Mouse (Mus musculus) lung, embryonic 16.5 days (tissue): ENCODE data around the gene Itga4. TPM values are rescaled to one million over a fixed set of nuclear protein-coding genes. Genes with fewer than 3 reads are reported as not detected.
A peak's percentile ranks its signal among the peaks of the same experiment; 100 is the strongest.

Experiments used
- ATAC-seq: fragments of 200-750 bp; cut with Nextera tagmentation; 2 replicates; pipeline ENCODE4 v1.8.0; 2017; ENCODE audit warnings: low read depth, mild to moderate bottlenecking, moderate library complexity
- H3K27ac ChIP-seq: fragments of 300-500 bp; sonication (generic); 2 replicates; pipeline ENCODE4 v1.5.1; 2014; ENCODE audit warnings: mild to moderate bottlenecking, control low read depth, low read length
- H3K27me3 ChIP-seq: fragments of 300-500 bp; sonication (generic); 2 replicates; pipeline ENCODE4 v1.6.1; 2014; ENCODE audit warnings: low read depth, low read length, mixed read lengths; ENCODE audit not compliant: control insufficient read depth, insufficient read depth
- H3K36me3 ChIP-seq: fragments of 300-500 bp; sonication (generic); 2 replicates; pipeline ENCODE4 v1.6.1; 2014; ENCODE audit warnings: low read length; ENCODE audit not compliant: control insufficient read depth, insufficient read depth
- H3K4me1 ChIP-seq: fragments of 300-500 bp; sonication (generic); replicated peaks from 2 replicates; pipeline ENCODE4 v1.6.1; 2014; ENCODE audit warnings: low read length, mixed read lengths; ENCODE audit not compliant: control insufficient read depth, insufficient read depth
- H3K4me2 ChIP-seq: fragments of 300-500 bp; sonication (generic); 2 replicates; pipeline ENCODE4 v1.6.1; 2014; ENCODE audit warnings: low read depth, low read length, control low read depth
- H3K4me3 ChIP-seq: fragments of 300-500 bp; sonication (generic); 2 replicates; pipeline ENCODE4 v1.5.1; 2014; ENCODE audit warnings: mild to moderate bottlenecking, low read length, control low read depth
- H3K9ac ChIP-seq: fragments of 300-500 bp; sonication (generic); 2 replicates; pipeline ENCODE4 v1.6.1; 2014; ENCODE audit warnings: low read length, control low read depth
- H3K9me3 ChIP-seq: fragments of 300-500 bp; sonication (generic); 2 replicates; pipeline ENCODE4 v1.6.1; 2016; ENCODE audit warnings: low read length; ENCODE audit not compliant: control insufficient read depth
- WGBS: fragments of 180-500 bp; shearing (Covaris S2); extraction: QIAGEN DNeasy Blood & Tissue Kit; methylation state at CpG from one replicate; pipeline ENCODE4 v1.1.7; 2014; 5-methylcytosine and 5-hydroxymethylcytosine counted together
- polyA plus RNA-seq: library from polyadenylated mRNA; unstranded; fragments of >200 nt; fragmentation: Nextera tagmentation; extraction: Ambion mirVana; gene quantifications from 2 replicates; pipeline ENCODE4 v1.2.1, GENCODE M21; 2015

Gene Itga4
- polyA plus RNA-seq, 1 experiment from 2014 or later, result 7.3 TPM

DNA sequence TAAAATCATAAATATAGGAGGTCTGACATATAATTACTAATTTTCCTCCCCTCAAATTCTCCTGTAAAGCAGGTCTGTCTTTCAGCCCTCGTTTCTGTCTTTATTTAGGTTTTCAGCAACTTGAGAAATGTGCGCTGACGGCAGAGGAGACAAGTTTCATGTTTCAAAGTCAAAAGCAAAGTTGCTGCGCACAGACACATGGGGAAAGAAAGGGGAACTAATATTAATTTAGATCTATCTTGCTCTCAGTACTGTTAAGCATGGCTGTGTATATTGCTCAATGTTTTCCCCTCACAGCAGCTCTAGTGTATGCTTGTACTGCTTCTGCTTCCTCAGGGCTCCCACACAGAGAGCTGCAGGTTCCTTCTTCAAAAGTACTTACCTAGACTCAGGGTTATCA, 1.7 kb downstream of the Itga4 start:
- Histone ChIP-seq H3K27me3 (no peaks in the 10 kb centered on the region), H3K36me3 (no peaks in the 10 kb centered on the region), H3K9me3 (no peaks in the 10 kb centered on the region), H3K9ac (no peak overlapping the region), H3K4me3 (peak overlapping the region; percentile 54; the same call in 1 of the 2 replicates), H3K4me1 (peaks cover 8% of the 10 kb centered on the region; the same call in 1 of the 2 replicates), H3K4me2 (peak overlapping the region; percentile 82), H3K27ac (no peak overlapping the region)
- ATAC-seq, result no peak
- 32% methylated on average over 4 of the region's 4 CpGs for WGBS

DNA sequence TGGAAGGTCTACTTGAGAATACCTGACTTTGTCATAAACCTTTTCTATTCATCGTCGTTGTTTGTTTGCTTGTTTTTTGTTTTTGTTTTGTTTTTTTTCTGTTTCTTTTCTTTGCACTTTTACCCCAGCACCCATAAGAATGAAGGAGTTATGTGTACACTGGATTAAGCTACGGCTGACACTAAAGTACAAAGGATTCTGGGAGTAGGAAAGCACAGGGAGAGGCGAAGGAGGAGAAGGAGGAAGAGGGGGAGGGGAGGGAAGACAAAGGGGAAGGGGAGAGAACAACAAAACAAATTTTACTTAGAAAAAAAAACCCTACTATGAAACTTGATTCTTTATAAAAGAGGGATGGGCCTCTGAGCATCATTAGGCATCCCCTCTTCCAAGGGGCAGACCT, 2.2 kb downstream of the Itga4 start:
- no peaks in the 10 kb centered on the region for H3K9me3 ChIP-seq
- H3K27me3 ChIP-seq, result no peaks in the 10 kb centered on the region
- no peak overlapping the region for H3K4me3 ChIP-seq
- H3K9ac ChIP-seq, result no peak overlapping the region
- no peaks in the 10 kb centered on the region for H3K36me3 ChIP-seq
- ATAC-seq, result no peak
- H3K4me1 ChIP-seq, result peaks cover 8% of the 10 kb centered on the region; the same call in 1 of the 2 replicates
- no peak overlapping the region for H3K27ac ChIP-seq
- 75% methylated on average over 4 of the region's 4 CpGs for WGBS
- H3K4me2 ChIP-seq, result no peak overlapping the region

DNA sequence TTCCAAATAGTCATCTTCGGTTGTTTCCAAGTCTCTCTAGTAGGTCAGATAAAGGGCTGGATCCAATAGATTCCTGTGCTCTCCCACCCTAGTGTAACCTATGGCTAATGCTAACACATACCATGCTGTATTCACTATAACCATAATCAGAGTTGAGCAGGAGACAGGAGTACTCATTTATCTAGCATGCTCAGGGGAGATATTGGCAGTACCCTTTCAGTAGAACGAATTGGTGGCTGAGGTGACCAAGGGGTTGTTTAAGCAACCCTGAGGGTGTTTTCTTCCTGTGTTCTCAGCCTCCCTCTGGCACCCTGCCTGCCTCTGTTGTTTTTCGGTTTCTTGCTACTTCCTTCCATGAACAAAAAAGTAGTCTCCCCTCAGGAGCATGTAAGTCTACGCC, 4.1 kb downstream of the Itga4 start:
- no peak for ATAC-seq
- H3K27me3 ChIP-seq, result no peaks in the 10 kb centered on the region
- WGBS, result 67% methylated on average over 4 of the region's 4 CpGs

DNA sequence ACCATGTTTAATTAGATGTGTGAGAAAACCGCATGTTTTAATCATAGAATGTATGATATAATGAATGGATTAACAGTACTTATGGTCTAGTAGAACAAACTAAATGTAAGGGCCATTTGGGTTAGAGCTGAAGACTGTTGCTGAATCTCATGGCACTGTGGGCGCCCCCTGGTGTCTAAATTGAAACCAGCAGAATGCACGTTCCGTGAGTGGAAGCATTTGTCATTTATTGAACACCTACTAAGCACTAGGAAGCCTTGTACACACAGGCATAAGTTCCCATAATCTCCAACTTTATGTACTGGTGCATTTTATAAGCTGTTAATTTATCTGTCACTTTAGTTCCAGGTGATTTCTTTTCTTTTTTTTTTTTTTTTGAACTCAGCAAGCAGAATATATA, 10.4 kb downstream of the Itga4 start:
- H3K4me2 ChIP-seq, result no peak overlapping the region
- no peak overlapping the region for H3K27ac ChIP-seq
- no peak for ATAC-seq
- no peak overlapping the region for H3K9ac ChIP-seq
- H3K4me1 ChIP-seq, result no peaks in the 10 kb centered on the region
- WGBS, result 49% methylated on average over 4 of the region's 4 CpGs
- H3K9me3 ChIP-seq, result no peaks in the 10 kb centered on the region
- H3K36me3 ChIP-seq, result no peaks in the 10 kb centered on the region
- H3K4me3 ChIP-seq, result no peak overlapping the region
- no peaks in the 10 kb centered on the region for H3K27me3 ChIP-seq

More for the DNA sequence above, 4.1 kb downstream of the Itga4 start:
- Histone ChIP-seq H3K36me3 (no peaks in the 10 kb centered on the region), H3K27ac (no peak overlapping the region), H3K4me3 (no peak overlapping the region), H3K4me1 (peaks cover 8% of the 10 kb centered on the region; the same call in 1 of the 2 replicates), H3K9ac (no peak overlapping the region), H3K9me3 (no peaks in the 10 kb centered on the region), H3K4me2 (no peak overlapping the region)

- Histone ChIP-seq H3K27me3 (no peaks in the 10 kb centered on the region), H3K4me1 (no peaks in the 10 kb centered on the region), H3K9me3 (no peaks in the 10 kb centered on the region), H3K36me3 (no peaks in the 10 kb centered on the region), H3K27ac (no peak overlapping the region), H3K4me3 (no peak overlapping the region), H3K4me2 (no peak overlapping the region), H3K9ac (no peak overlapping the region)
- no peak for ATAC-seq
- WGBS, result 89% methylated on average over 3 of the region's 3 CpGs
These were observed 11.3 kb downstream of the Itga4 start for GRCm38 (mm10) chr2:79266480-79266879.

DNA sequence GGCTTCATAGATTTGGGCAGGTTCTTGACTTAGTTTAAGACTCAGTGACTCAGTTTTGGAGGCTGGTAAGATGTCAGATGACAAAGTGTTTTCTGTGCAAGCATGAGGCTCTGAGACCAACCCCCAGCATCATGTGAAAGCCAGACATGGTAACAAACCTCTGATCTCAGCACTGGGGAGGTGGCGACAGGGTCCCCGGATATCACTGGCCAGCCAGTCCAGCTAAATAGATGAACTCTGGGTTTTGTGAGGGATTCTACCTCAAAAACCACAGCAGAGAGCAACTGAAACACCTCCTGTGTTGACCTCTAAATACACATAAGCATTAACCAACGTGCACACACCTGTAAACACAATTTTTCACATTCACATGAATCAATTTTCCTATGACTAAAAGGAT, 12.0 kb downstream of the Itga4 start:
- Histone ChIP-seq H3K4me1 (no peaks in the 10 kb centered on the region), H3K36me3 (no peaks in the 10 kb centered on the region), H3K4me3 (no peak overlapping the region), H3K4me2 (no peak overlapping the region), H3K9ac (no peak overlapping the region), H3K27me3 (no peaks in the 10 kb centered on the region), H3K9me3 (no peaks in the 10 kb centered on the region), H3K27ac (no peak overlapping the region)
- 79% methylated on average over 3 of the region's 3 CpGs for WGBS
- ATAC-seq, result no peak

- Histone ChIP-seq H3K27me3 (no peaks in the 10 kb centered on the region), H3K36me3 (no peaks in the 10 kb centered on the region), H3K4me3 (no peak overlapping the region), H3K9ac (no peak overlapping the region), H3K9me3 (no peaks in the 10 kb centered on the region), H3K4me1 (no peaks in the 10 kb centered on the region), H3K4me2 (no peak overlapping the region), H3K27ac (no peak overlapping the region)
- 63% methylated on average over 4 of the region's 4 CpGs for WGBS
- no peak for ATAC-seq
These were observed 13.6 kb downstream of the Itga4 start for GRCm38 (mm10) chr2:79268863-79269262.

DNA sequence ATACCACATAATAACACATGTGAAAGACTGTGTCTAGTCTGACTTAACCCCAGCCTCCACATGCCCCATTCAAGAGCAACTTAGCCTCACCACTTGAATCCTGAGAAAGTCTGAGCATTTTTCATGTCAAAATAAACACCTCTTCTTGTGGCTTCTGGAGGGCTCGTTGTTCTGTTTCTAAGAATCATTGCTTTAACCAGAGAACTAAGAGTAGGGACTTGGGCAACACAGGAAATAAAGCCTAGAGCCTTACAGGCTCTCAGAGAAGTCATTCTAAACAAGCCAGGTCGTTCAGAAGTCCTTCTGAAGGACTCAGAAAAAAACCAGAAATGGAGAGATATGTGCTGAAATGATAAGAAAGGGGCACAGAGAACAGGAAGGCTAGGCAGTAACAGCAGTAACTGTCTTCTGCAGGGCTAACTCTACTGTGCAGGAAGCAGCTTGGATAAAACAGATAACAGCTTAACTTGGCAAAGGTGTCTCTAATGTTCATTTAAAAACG, 14.9 kb downstream of the Itga4 start:
- no peak overlapping the region for H3K4me3 ChIP-seq
- WGBS, result 10% methylated on average over 3 of the region's 3 CpGs
- ATAC-seq, result no peak
- H3K9ac ChIP-seq, result no peak overlapping the region
- H3K4me2 ChIP-seq, result no peak overlapping the region
- H3K27me3 ChIP-seq, result no peaks in the 10 kb centered on the region
- H3K36me3 ChIP-seq, result no peaks in the 10 kb centered on the region
- no peak overlapping the region for H3K27ac ChIP-seq
- H3K4me1 ChIP-seq, result no peaks in the 10 kb centered on the region
- no peaks in the 10 kb centered on the region for H3K9me3 ChIP-seq

GRCm38 (mm10) chr2:79271838-79272237, 16.6 kb downstream of the Itga4 start:
- Histone ChIP-seq H3K9me3 (no peaks in the 10 kb centered on the region), H3K4me1 (no peaks in the 10 kb centered on the region), H3K27ac (no peak overlapping the region), H3K9ac (no peak overlapping the region), H3K4me3 (no peak overlapping the region), H3K27me3 (no peaks in the 10 kb centered on the region), H3K4me2 (no peak overlapping the region), H3K36me3 (no peaks in the 10 kb centered on the region)
- WGBS, result 80% methylated on average over 4 of the region's 4 CpGs
- ATAC-seq, result no peak

DNA sequence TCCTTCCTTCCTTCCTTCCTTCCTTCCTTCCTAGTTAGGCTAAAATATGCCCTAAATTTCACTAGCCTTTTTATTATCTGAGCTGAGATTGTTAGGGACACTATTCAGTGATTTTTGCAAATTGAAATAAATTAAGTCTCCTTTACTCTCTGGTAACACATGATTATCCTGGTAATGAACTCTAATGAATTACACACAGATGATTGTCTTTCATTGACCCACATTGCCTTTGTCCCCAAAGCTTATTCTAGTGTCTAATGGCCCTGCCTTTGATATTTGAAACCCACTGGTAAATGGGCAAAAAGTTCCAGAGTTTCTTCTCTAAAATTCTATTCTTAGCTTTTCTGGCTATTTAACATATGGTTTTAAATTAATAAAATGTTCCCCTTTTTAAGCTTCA, 23.4 kb downstream of the Itga4 start:
- H3K36me3 ChIP-seq, result no peaks in the 10 kb centered on the region
- H3K4me1 ChIP-seq, result no peaks in the 10 kb centered on the region
- no peak overlapping the region for H3K27ac ChIP-seq
- no peak overlapping the region for H3K4me2 ChIP-seq
- no peak overlapping the region for H3K9ac ChIP-seq
- H3K9me3 ChIP-seq, result no peaks in the 10 kb centered on the region
- no peaks in the 10 kb centered on the region for H3K27me3 ChIP-seq
- no peak for ATAC-seq
- no peak overlapping the region for H3K4me3 ChIP-seq
